ENCODE assay signal across 24 mouse cellular contexts in genomic region chrX:93789562-93789961, GRCm38 (mm10).
"Had no signal": no experiment of that assay in that cellular context is flagged by ENCODE, and none has a peak within 500 bp of the region (broad histone marks: within the 10 kb centered on the region; RNA-seq: fewer than 3 reads in every experiment).

No protein-coding gene starts in this region.

- H3K4me3 ChIP-seq: gastrocnemius, adult 2 months; heart, embryonic 10.5 days; heart, embryonic 12.5 days; hindbrain, embryonic 13.5 days; hindbrain, embryonic 15.5 days; kidney, embryonic 15.5 days; layer of hippocampus, adult 2 months; left cerebral cortex, adult 2 months; limb, embryonic 13.5 days; limb, embryonic 15.5 days had no signal

- H3K27ac ChIP-seq: gastrocnemius, adult 2 months; heart, embryonic 10.5 days; hindbrain, embryonic 13.5 days; hindbrain, embryonic 15.5 days; hindbrain, postnatal 0 days; kidney, embryonic 15.5 days; kidney, postnatal 0 days; layer of hippocampus, adult 2 months; left cerebral cortex, adult 2 months; limb, embryonic 13.5 days; limb, embryonic 15.5 days had no signal

- H3K27me3 ChIP-seq: heart, embryonic 12.5 days; hindbrain, embryonic 13.5 days; hindbrain, embryonic 15.5 days; limb, embryonic 13.5 days; limb, embryonic 15.5 days had no signal

- ATAC-seq: hindbrain, postnatal 0 days; intestine, embryonic 16.5 days had no signal

- H3K36me3 ChIP-seq: heart, embryonic 10.5 days; hindbrain, embryonic 13.5 days; hindbrain, embryonic 15.5 days; kidney, embryonic 15.5 days; limb, embryonic 13.5 days; limb, embryonic 15.5 days had no signal

- H3K4me2 ChIP-seq: heart, embryonic 12.5 days; hindbrain, embryonic 13.5 days; hindbrain, embryonic 15.5 days; kidney, embryonic 15.5 days; limb, embryonic 13.5 days; limb, embryonic 15.5 days had no signal

- H3K4me1 ChIP-seq: heart, embryonic 10.5 days; heart, embryonic 12.5 days; hindbrain, embryonic 13.5 days; hindbrain, embryonic 15.5 days; kidney, embryonic 15.5 days; limb, embryonic 13.5 days; limb, embryonic 15.5 days had no signal

- H3K9me3 ChIP-seq: heart, embryonic 10.5 days; heart, embryonic 12.5 days; hindbrain, embryonic 13.5 days; hindbrain, embryonic 15.5 days; kidney, embryonic 15.5 days; limb, embryonic 13.5 days; limb, embryonic 15.5 days had no signal

- DNase-seq: gastrocnemius, adult 2 months; gastrocnemius, postnatal 10 days; gastrocnemius, postnatal 25 days; heart, adult 18-20 months; heart, postnatal 10 days; heart, postnatal 4 days; kidney, adult 11 months; kidney, adult 2 months; kidney, adult 9 months; kidney, postnatal 14 days; kidney, postnatal 4 days; left cerebral cortex, postnatal 4 days had no signal

- H3K9ac ChIP-seq: heart, embryonic 12.5 days; hindbrain, embryonic 13.5 days; hindbrain, embryonic 15.5 days; kidney, embryonic 15.5 days; limb, embryonic 13.5 days; limb, embryonic 15.5 days had no signal
